Mouse (Mus musculus): ENCODE measurements at regions not wholly inside any gene's neighbourhood (a gene's known extent, or its start where the extent isn't known, plus 50 kb on each side); places are given as distances from the start of the nearest gene placed in this dataset.
A peak's percentile ranks its signal among the peaks of the same experiment; 100 is the strongest.

GRCm38 (mm10) chr15:67373030-67373429, 872.3 kb upstream of the Lrrc6 start:
- DNase-seq = no peak

- DNase-seq = peak; percentile 45
Observed at GRCm38 (mm10) chr15:67364099-67364756, 863.5 kb upstream of the Lrrc6 start.

- no peak for DNase-seq
Observed at GRCm38 (mm10) chr15:67361012-67361571, 860.4 kb upstream of the Lrrc6 start.

GRCm38 (mm10) chr15:67357867-67358266, 857.2 kb upstream of the Lrrc6 start:
- no peak for DNase-seq

GRCm38 (mm10) chr15:67355334-67355733, 854.6 kb upstream of the Lrrc6 start:
- no peak for DNase-seq

- no peak for DNase-seq
Observed at GRCm38 (mm10) chr15:67354598-67355159, 854.0 kb upstream of the Lrrc6 start.

GRCm38 (mm10) chr15:67349501-67349900, 848.8 kb upstream of the Lrrc6 start:
- DNase-seq = no peak

- no peak for DNase-seq
Observed at GRCm38 (mm10) chr15:67345179-67346148, 844.8 kb upstream of the Lrrc6 start.

GRCm38 (mm10) chr15:67342050-67342449, 841.3 kb upstream of the Lrrc6 start:
- DNase-seq = no peak

GRCm38 (mm10) chr15:67337040-67337395, 836.3 kb upstream of the Lrrc6 start:
- DNase-seq = peak; percentile 7

GRCm38 (mm10) chr15:67336294-67337039, 835.8 kb upstream of the Lrrc6 start:
- no peak for DNase-seq

GRCm38 (mm10) chr15:67332521-67332920, 831.8 kb upstream of the Lrrc6 start:
- no peak for DNase-seq

- DNase-seq = no peak
Observed at GRCm38 (mm10) chr15:67320292-67320691, 819.6 kb upstream of the Lrrc6 start.

- DNase-seq = no peak
Observed at GRCm38 (mm10) chr15:67315202-67315601, 814.5 kb upstream of the Lrrc6 start.

- DNase-seq = no peak
Observed at GRCm38 (mm10) chr15:67313648-67314047, 812.9 kb upstream of the Lrrc6 start.

GRCm38 (mm10) chr15:67305681-67306080, 805.0 kb upstream of the Lrrc6 start:
- no peak for DNase-seq

- peak; percentile 20 for DNase-seq
Observed at GRCm38 (mm10) chr15:67303804-67304203, 803.1 kb upstream of the Lrrc6 start.

- DNase-seq = peak; percentile 72
Observed at GRCm38 (mm10) chr15:67301871-67302363, 801.2 kb upstream of the Lrrc6 start.

- DNase-seq = no peak
Observed at GRCm38 (mm10) chr15:67301024-67301423, 800.3 kb upstream of the Lrrc6 start.

- no peak for DNase-seq
Observed at GRCm38 (mm10) chr15:67294797-67295196, 794.1 kb upstream of the Lrrc6 start.

GRCm38 (mm10) chr15:67289749-67290148, 789.0 kb upstream of the Lrrc6 start:
- no peak for DNase-seq

GRCm38 (mm10) chr15:67284941-67285340, 784.2 kb upstream of the Lrrc6 start:
- no peak for DNase-seq
